Mouse (Mus musculus) retina, adult 2 months (tissue): ENCODE results near the gene 9230104L09Rik.

Source experiments
- DNase-seq: peaks from one replicate; pipeline ENCODE4 v3.0.0-alpha.2; 2012; ENCODE audit warnings: low read depth, low spot score

9230104L09Rik gene

GRCm38 (mm10) chr2:148856630-148857400 is 8.0 kb downstream of the 9230104L09Rik start:
- no peak for DNase-seq

DNA sequence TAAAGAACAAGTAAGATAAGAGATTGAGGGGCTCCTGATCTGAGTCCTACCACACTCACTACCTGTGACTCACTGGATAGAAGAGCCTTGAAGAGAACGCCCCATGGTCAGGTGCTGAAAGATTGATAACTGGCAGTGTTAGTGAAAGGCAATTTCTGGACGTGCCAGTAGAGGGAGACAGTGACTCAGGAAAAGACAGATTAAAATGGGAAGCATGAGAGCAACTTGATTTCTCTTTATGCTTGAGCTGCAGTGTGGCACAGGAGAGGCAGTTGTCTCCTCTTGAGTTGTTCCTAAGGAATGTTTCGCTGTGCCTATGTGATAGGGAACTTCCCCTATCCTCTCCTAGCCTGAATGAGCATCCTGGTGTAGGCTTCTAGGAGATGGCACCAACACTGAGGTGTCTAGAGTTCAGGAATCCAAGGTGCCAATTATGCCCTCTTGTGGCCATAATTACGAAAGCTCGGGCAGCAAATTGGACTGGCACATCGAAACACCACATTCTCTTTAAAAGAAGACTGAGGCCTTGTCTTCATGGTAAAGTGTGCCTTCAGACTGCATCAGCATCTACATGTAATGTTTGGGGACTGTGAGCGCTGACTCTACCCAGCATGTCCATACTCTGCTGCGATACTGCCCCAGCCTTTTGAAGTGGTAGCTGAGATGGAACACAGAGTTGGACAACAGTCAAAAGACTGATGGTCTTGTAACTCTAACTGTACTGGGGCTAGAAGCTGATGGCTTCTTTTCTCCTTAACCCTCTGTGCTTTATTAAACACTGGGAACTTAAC is 13.5 kb downstream of the 9230104L09Rik start:
- DNase-seq: peak; percentile 78

- DNase-seq: no peak
Observed at GRCm38 (mm10) chr2:148839224-148839623, 25.6 kb downstream of the 9230104L09Rik start.

- no peak for DNase-seq
Observed at GRCm38 (mm10) chr2:148838075-148838777, 26.6 kb downstream of the 9230104L09Rik start.

DNA sequence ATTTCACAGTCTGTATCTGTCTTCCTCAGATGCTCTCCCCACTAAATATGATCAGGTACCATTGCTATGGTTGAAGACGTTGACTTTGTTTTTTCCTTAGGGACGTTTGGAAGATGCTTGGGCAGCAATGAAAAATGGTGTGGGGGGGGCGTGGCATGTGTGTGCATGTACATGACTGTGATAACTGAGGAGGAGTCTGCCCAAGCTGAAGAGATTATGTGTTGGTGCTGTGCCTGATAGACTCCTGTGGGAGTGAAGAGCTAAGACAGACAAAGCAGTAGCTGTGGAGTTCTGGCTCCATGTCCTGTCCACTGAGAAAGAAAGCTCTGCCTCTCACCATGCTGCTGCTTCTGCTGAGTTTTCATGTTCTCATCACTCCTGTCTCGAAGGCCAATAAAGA is 29.9 kb downstream of the 9230104L09Rik start, which contains the start of gene Cst9:
Cst9 (plus strand) TSS at position 236 of the 400 bp plus-strand sequence.
- DNase-seq: no peak

- no peak for DNase-seq
Observed at GRCm38 (mm10) chr2:148825986-148826385, 38.9 kb downstream of the 9230104L09Rik start.

DNA sequence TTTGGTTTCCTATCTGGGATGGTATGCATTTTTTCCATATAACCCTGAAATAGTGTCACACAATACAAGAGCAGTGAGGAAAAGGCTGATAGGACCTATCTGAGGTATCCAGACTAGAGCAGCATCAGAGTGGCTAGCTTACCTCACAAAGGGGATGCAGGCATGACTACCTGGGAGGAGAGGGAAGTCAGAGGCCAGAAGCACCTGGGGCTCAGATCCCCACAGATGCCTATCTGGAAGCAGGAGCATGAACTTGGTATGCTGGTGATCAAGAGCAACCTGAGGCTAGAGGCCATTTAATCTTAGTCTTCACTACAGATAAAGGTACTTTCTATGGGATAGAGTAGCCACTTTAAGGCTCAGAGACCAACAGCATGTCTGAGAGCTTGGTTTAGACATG is 44.9 kb downstream of the 9230104L09Rik start, which contains the start of gene Cst13:
Cst13 (plus strand) TSS at position 173 of the 400 bp plus-strand sequence.
- DNase-seq: no peak

DNA sequence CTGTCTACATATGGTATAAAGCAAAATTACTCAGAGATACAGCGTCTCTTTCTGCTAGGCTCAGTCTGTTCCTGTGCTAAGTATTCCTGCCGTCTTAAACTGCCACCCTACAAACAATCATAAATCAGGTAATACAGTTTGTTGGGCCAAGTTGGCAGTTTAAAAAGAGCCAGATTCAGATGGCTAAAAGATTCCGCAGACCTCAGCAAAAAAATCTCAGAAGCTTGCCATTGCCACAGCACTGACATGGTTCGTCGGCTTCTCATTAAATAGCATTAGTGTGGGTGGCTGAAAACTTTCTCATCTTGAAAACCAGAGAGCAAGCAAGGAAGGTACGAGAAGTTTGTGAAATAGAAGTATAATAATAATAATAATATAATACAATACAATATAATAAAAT is 58.1 kb downstream of the 9230104L09Rik start:
- no peak for DNase-seq

GRCm38 (mm10) chr2:148801491-148801921 is 63.3 kb downstream of the 9230104L09Rik start:
- DNase-seq: no peak

GRCm38 (mm10) chr2:148798485-148798884 is 66.4 kb downstream of the 9230104L09Rik start, which contains the start of gene Cst8:
Cst8 (plus strand) TSS chr2:148798785.
- no peak for DNase-seq
